Mouse (Mus musculus) midbrain, embryonic 15.5 days (tissue): Measurements from ENCODE around the gene Add3. TPM values are rescaled to one million over a fixed set of nuclear protein-coding genes. Genes with fewer than 3 reads are reported as not detected.

Experiments
- ATAC-seq: fragments of 200-750 bp; cut with Nextera tagmentation; replicated peaks from 2 replicates; pipeline ENCODE4 v1.8.0; 2017; ENCODE audit warnings: moderate TSS enrichment
- H3K27ac ChIP-seq: fragments of 300-500 bp; sonication (generic); 2 replicates; pipeline ENCODE4 v1.5.1; 2015; ENCODE audit warnings: mild to moderate bottlenecking, inconsistent platforms
- H3K27me3 ChIP-seq: fragments of 300-500 bp; sonication (generic); replicated peaks from 2 replicates; pipeline ENCODE4 v1.6.1; 2015; ENCODE audit warnings: inconsistent platforms
- H3K36me3 ChIP-seq: fragments of 300-500 bp; sonication (generic); replicated peaks from 2 replicates; pipeline ENCODE4 v1.6.1; 2015; ENCODE audit warnings: inconsistent platforms
- H3K4me1 ChIP-seq: fragments of 300-500 bp; sonication (generic); 2 replicates; pipeline ENCODE4 v1.6.1; 2015; ENCODE audit warnings: inconsistent platforms
- H3K4me2 ChIP-seq: fragments of 300-500 bp; sonication (generic); 2 replicates; pipeline ENCODE4 v1.6.1; 2015; ENCODE audit warnings: inconsistent platforms, mild to moderate bottlenecking, moderate library complexity
- H3K4me3 ChIP-seq: fragments of 300-500 bp; sonication (generic); 2 replicates; pipeline ENCODE4 v1.5.1; 2015; ENCODE audit warnings: mild to moderate bottlenecking, inconsistent platforms
- H3K9ac ChIP-seq: fragments of 300-500 bp; sonication (generic); 2 replicates; pipeline ENCODE4 v1.6.1; 2015; ENCODE audit warnings: mild to moderate bottlenecking, inconsistent platforms
- H3K9me3 ChIP-seq: fragments of 300-500 bp; sonication (generic); 2 replicates; pipeline ENCODE4 v1.6.1; 2016; ENCODE audit warnings: inconsistent platforms
- WGBS: fragments of 180-500 bp; shearing (Covaris S2); methylation state at CpG from one replicate; pipeline ENCODE4 v1.1.7; 2015; ENCODE audit warnings: mixed read lengths; 5-methylcytosine and 5-hydroxymethylcytosine counted together
- polyA plus RNA-seq: library from polyadenylated mRNA; unstranded; fragments of >200 nt; fragmentation: Nextera tagmentation; extraction: Ambion mirVana; gene quantifications from 2 replicates; pipeline ENCODE4 v1.2.1, GENCODE M21; 2015

Gene Add3
- polyA plus RNA-seq, 1 experiment from 2014 or later, result 30.2 TPM

- 80% methylated on average over 10 of the region's 10 CpGs for WGBS
Observed at GRCm38 (mm10) chr19:53260261-53260660, 120.0 kb downstream of the Add3 start.

GRCm38 (mm10) chr19:53260828-53261227, 120.6 kb downstream of the Add3 start:
- Histone ChIP-seq H3K9ac (no peak overlapping the region), H3K9me3 (no peaks in the 10 kb centered on the region), H3K4me3 (no peak overlapping the region), H3K36me3 (no peaks in the 10 kb centered on the region), H3K27ac (no peak overlapping the region), H3K4me2 (no peak overlapping the region), H3K27me3 (no peaks in the 10 kb centered on the region), H3K4me1 (0 out of 2 replicates have a peak, but pooled peaks cover 6% of the 10 kb centered on the region)
- 94% methylated on average over 4 of the region's 4 CpGs for WGBS
- ATAC-seq, result no peak

More at GRCm38 (mm10) chr19:53260261-53260660, 120.0 kb downstream of the Add3 start:
- Histone ChIP-seq H3K9ac (no peak overlapping the region), H3K27me3 (no peaks in the 10 kb centered on the region), H3K4me1 (0 out of 2 replicates have a peak, but pooled peaks cover 6% of the 10 kb centered on the region), H3K27ac (no peak overlapping the region), H3K9me3 (no peaks in the 10 kb centered on the region), H3K36me3 (no peaks in the 10 kb centered on the region), H3K4me3 (no peak overlapping the region), H3K4me2 (no peak overlapping the region)
- ATAC-seq, result no peak

- no peaks in the 10 kb centered on the region for H3K27me3 ChIP-seq
- 77% methylated on average over 7 of the region's 7 CpGs for WGBS
Observed at GRCm38 (mm10) chr19:53262061-53262460, 121.8 kb downstream of the Add3 start.

GRCm38 (mm10) chr19:53263859-53264733, 123.9 kb downstream of the Add3 start:
- ATAC-seq, result 0 out of 2 replicates have a peak, but pooled peaks have one; percentile 28
- H3K9me3 ChIP-seq, result no peaks in the 10 kb centered on the region
- H3K36me3 ChIP-seq, result no peaks in the 10 kb centered on the region
- no peak overlapping the region for H3K9ac ChIP-seq
- WGBS, result 31% methylated on average over 23 of the region's 23 CpGs
- H3K4me1 ChIP-seq, result 0 out of 2 replicates have a peak, but pooled peaks cover 6% of the 10 kb centered on the region
- no peak overlapping the region for H3K4me3 ChIP-seq
- no peak overlapping the region for H3K27ac ChIP-seq
- no peaks in the 10 kb centered on the region for H3K27me3 ChIP-seq
- H3K4me2 ChIP-seq, result peak overlapping the region; percentile 27

More at GRCm38 (mm10) chr19:53262061-53262460, 121.8 kb downstream of the Add3 start:
- Histone ChIP-seq H3K4me3 (no peak overlapping the region), H3K9me3 (no peaks in the 10 kb centered on the region), H3K9ac (no peak overlapping the region), H3K4me2 (no peak overlapping the region), H3K27ac (no peak overlapping the region), H3K4me1 (0 out of 2 replicates have a peak, but pooled peaks cover 6% of the 10 kb centered on the region), H3K36me3 (no peaks in the 10 kb centered on the region)
- ATAC-seq, result no peak

- ATAC-seq, result 0 out of 2 replicates have a peak, but pooled peaks have one; percentile 20
- 52% methylated on average over 12 of the region's 12 CpGs for WGBS
- H3K27ac ChIP-seq, result no peak overlapping the region
Observed at GRCm38 (mm10) chr19:53264821-53265727, 124.8 kb downstream of the Add3 start.

GRCm38 (mm10) chr19:53267305-53267704, 127.1 kb downstream of the Add3 start:
- H3K27ac ChIP-seq, result no peak overlapping the region
- H3K4me1 ChIP-seq, result 0 out of 2 replicates have a peak, but pooled peaks cover 6% of the 10 kb centered on the region
- WGBS, result 93% methylated on average over 9 of the region's 9 CpGs
- no peak overlapping the region for H3K9ac ChIP-seq
- H3K4me2 ChIP-seq, result no peak overlapping the region
- no peak overlapping the region for H3K4me3 ChIP-seq
- H3K36me3 ChIP-seq, result no peaks in the 10 kb centered on the region
- no peaks in the 10 kb centered on the region for H3K27me3 ChIP-seq
- ATAC-seq, result no peak
- H3K9me3 ChIP-seq, result no peaks in the 10 kb centered on the region

More at GRCm38 (mm10) chr19:53264821-53265727, 124.8 kb downstream of the Add3 start:
- Histone ChIP-seq H3K27me3 (no peaks in the 10 kb centered on the region), H3K9me3 (no peaks in the 10 kb centered on the region), H3K4me3 (no peak overlapping the region), H3K4me1 (0 out of 2 replicates have a peak, but pooled peaks cover 6% of the 10 kb centered on the region), H3K4me2 (no peak overlapping the region), H3K9ac (no peak overlapping the region), H3K36me3 (no peaks in the 10 kb centered on the region)

- H3K4me3 ChIP-seq, result no peak overlapping the region
- no peak overlapping the region for H3K27ac ChIP-seq
- H3K4me2 ChIP-seq, result no peak overlapping the region
- no peak for ATAC-seq
- no peaks in the 10 kb centered on the region for H3K9me3 ChIP-seq
- H3K4me1 ChIP-seq, result no peaks in the 10 kb centered on the region
- no peak overlapping the region for H3K9ac ChIP-seq
- H3K36me3 ChIP-seq, result no peaks in the 10 kb centered on the region
- 92% methylated on average over 17 of the region's 17 CpGs for WGBS
- no peaks in the 10 kb centered on the region for H3K27me3 ChIP-seq
Observed at GRCm38 (mm10) chr19:53273055-53273722, 132.9 kb downstream of the Add3 start.

- no peak overlapping the region for H3K9ac ChIP-seq
- 89% methylated on average over 23 of the region's 23 CpGs for WGBS
- no peaks in the 10 kb centered on the region for H3K9me3 ChIP-seq
- no peaks in the 10 kb centered on the region for H3K27me3 ChIP-seq
- no peaks in the 10 kb centered on the region for H3K4me1 ChIP-seq
- no peak overlapping the region for H3K27ac ChIP-seq
- no peak for ATAC-seq
- no peak overlapping the region for H3K4me2 ChIP-seq
- H3K36me3 ChIP-seq, result no peaks in the 10 kb centered on the region
- no peak overlapping the region for H3K4me3 ChIP-seq
Observed at GRCm38 (mm10) chr19:53273781-53274428, 133.7 kb downstream of the Add3 start.

- no peak overlapping the region for H3K27ac ChIP-seq
- H3K4me1 ChIP-seq, result no peaks in the 10 kb centered on the region
- H3K36me3 ChIP-seq, result no peaks in the 10 kb centered on the region
- H3K27me3 ChIP-seq, result no peaks in the 10 kb centered on the region
- WGBS, result 38% methylated on average over 3 of the region's 3 CpGs
- H3K4me2 ChIP-seq, result no peak overlapping the region
- ATAC-seq, result no peak
- no peaks in the 10 kb centered on the region for H3K9me3 ChIP-seq
- no peak overlapping the region for H3K4me3 ChIP-seq
- H3K9ac ChIP-seq, result no peak overlapping the region
Observed at GRCm38 (mm10) chr19:53275204-53275603, 135.0 kb downstream of the Add3 start.

GRCm38 (mm10) chr19:53276902-53277707, 136.9 kb downstream of the Add3 start:
- Histone ChIP-seq H3K36me3 (no peaks in the 10 kb centered on the region), H3K4me3 (no peak overlapping the region), H3K27ac (no peak overlapping the region), H3K9me3 (no peaks in the 10 kb centered on the region), H3K27me3 (no peaks in the 10 kb centered on the region), H3K4me2 (no peak overlapping the region), H3K4me1 (peaks cover 2% of the 10 kb centered on the region; the same call in 1 of the 2 replicates), H3K9ac (no peak overlapping the region)
- 79% methylated on average over 19 of the region's 19 CpGs for WGBS
- ATAC-seq, result no peak
